ENCODE assay signal across 18 mouse cellular contexts in the genomic region with DNA sequence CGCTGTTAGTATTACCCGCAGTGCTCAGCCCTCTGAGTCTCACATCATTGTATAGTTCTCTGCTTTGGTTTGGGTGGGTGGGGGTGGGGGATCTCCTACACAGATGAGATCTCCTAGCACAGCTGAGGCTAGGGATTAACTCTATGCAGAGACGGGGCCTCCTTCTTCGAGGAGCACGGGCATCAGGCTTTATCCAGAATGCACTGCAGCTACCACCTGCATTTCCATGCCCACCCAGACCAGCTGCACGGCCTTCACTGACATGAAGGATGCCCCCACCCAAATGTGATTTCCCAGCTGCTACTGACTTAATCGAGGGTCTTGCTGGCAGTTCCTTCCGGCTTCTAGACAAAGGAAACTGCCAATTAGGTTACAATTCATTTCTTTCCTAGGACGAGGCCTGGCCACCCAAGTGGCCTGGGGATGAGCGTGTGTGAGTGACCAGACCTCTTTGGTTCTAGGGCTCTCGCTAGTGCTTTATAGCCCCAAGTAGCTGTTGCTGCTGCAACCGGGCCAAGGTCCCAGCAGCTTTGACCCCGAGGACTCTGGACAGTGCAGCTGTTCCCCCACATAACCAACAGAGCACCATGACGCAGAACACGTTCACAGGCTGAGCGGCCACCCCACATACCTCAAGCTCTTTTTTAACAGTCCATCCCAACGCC. TPM values are rescaled to one million over a fixed set of nuclear protein-coding genes. Genes with fewer than 3 reads are reported as not detected.
DNase-seq lines count a peak whose midpoint lies in the region; ATAC-seq lines count a peak whose summit lies in the region.
"Had no signal": no experiment of that assay in that cellular context is flagged by ENCODE, and none has a peak within 500 bp of the region (broad histone marks: within the 10 kb centered on the region; RNA-seq: fewer than 3 reads in every experiment).

No protein-coding gene starts in this region.

- no peak overlapping the region for H3K27ac ChIP-seq in embryonic facial prominence, embryonic 14.5 days (replicated peaks; ENCODE audit: low read depth, low read length)
- no peak overlapping the region for H3K27ac ChIP-seq in embryonic facial prominence, embryonic 10.5 days (replicated peaks)
- peak overlapping the region; percentile 75 for H3K27ac ChIP-seq in midbrain, embryonic 10.5 days (replicated peaks)
- no peak overlapping the region for H3K27ac ChIP-seq in midbrain, embryonic 16.5 days (ENCODE audit: low read length)
- no peak overlapping the region for H3K27ac ChIP-seq in forebrain, embryonic 16.5 days (ENCODE audit: low read length)
- H3K27ac ChIP-seq in neural tube, embryonic 14.5 days (ENCODE audit: low read depth, low read length): no peak overlapping the region
- H3K27ac ChIP-seq: macrophage; stomach, embryonic 15.5 days had no signal

- intact Hi-C loops in left cerebral cortex, postnatal 14 days (cut with DNase I): no loop called here

- peak; percentile 62; the same call in 1 of the 2 replicates for ATAC-seq in embryonic facial prominence, embryonic 14.5 days (ENCODE audit: low read depth)
- ATAC-seq in midbrain, embryonic 16.5 days: no peak
- ATAC-seq in forebrain, embryonic 16.5 days: peak; percentile 54
- peak; percentile 54; the same call in 1 of the 2 replicates for ATAC-seq in neural tube, embryonic 14.5 days (ENCODE audit: low read depth)
- no peak for ATAC-seq in megakaryocyte-erythroid progenitor cell, adult 5-6 weeks (replicated peaks; ENCODE audit: low FRiP score, low TSS enrichment, poor library complexity, severe bottlenecking)
- ATAC-seq: inflammation-experienced regulatory T-cells, adult 6 months had no signal

- WGBS in embryonic facial prominence, embryonic 14.5 days: 73% methylated on average over 17 of the region's 17 CpGs
- 69% methylated on average over 17 of the region's 17 CpGs for WGBS in embryonic facial prominence, embryonic 10.5 days
- WGBS in midbrain, embryonic 10.5 days: 69% methylated on average over 17 of the region's 17 CpGs
- 47% methylated on average over 17 of the region's 17 CpGs for WGBS in midbrain, embryonic 16.5 days
- 49% methylated on average over 17 of the region's 17 CpGs for WGBS in forebrain, embryonic 16.5 days
- WGBS in neural tube, embryonic 14.5 days: 23% methylated on average over 17 of the region's 17 CpGs

- H3K9ac ChIP-seq in embryonic facial prominence, embryonic 14.5 days (ENCODE audit: low read depth, low read length): no peak overlapping the region
- H3K9ac ChIP-seq in midbrain, embryonic 16.5 days (ENCODE audit: low read depth, low read length): no peak overlapping the region
- H3K9ac ChIP-seq in forebrain, embryonic 16.5 days (replicated peaks; ENCODE audit: low read depth, low read length): no peak overlapping the region
- 0 out of 2 replicates have a peak overlapping the region, but pooled peaks have one; percentile 16 for H3K9ac ChIP-seq in neural tube, embryonic 14.5 days (replicated peaks; ENCODE audit: low read depth, low read length)
- H3K9ac ChIP-seq: lung, embryonic 14.5 days; stomach, embryonic 15.5 days had no signal

- no peaks in the 10 kb centered on the region for H3K36me3 ChIP-seq in embryonic facial prominence, embryonic 14.5 days (ENCODE audit: control insufficient read depth, insufficient read depth, low read length)
- no peaks in the 10 kb centered on the region for H3K36me3 ChIP-seq in embryonic facial prominence, embryonic 10.5 days (replicated peaks)
- no peaks in the 10 kb centered on the region for H3K36me3 ChIP-seq in midbrain, embryonic 10.5 days
- H3K36me3 ChIP-seq in midbrain, embryonic 16.5 days (ENCODE audit: control insufficient read depth, insufficient read depth, low read length): no peaks in the 10 kb centered on the region
- no peaks in the 10 kb centered on the region for H3K36me3 ChIP-seq in forebrain, embryonic 16.5 days (ENCODE audit: control insufficient read depth, insufficient read depth)
- H3K36me3 ChIP-seq in neural tube, embryonic 14.5 days (ENCODE audit: control insufficient read depth, insufficient read depth, low read length): no peaks in the 10 kb centered on the region
- H3K36me3 ChIP-seq: stomach, embryonic 15.5 days had no signal

- no peaks in the 10 kb centered on the region for H3K27me3 ChIP-seq in embryonic facial prominence, embryonic 14.5 days (replicated peaks; ENCODE audit: control insufficient read depth, insufficient read depth, low read length)
- H3K27me3 ChIP-seq in embryonic facial prominence, embryonic 10.5 days (replicated peaks; ENCODE audit: low read depth, poor library complexity, severe bottlenecking): 0 out of 2 replicates have a peak, but pooled peaks cover 6% of the 10 kb centered on the region
- H3K27me3 ChIP-seq in midbrain, embryonic 10.5 days (ENCODE audit: low read depth, poor library complexity, severe bottlenecking): no peaks in the 10 kb centered on the region
- H3K27me3 ChIP-seq in midbrain, embryonic 16.5 days (ENCODE audit: control insufficient read depth, insufficient read depth, low read depth, low read length): no peaks in the 10 kb centered on the region
- H3K27me3 ChIP-seq in forebrain, embryonic 16.5 days (replicated peaks; ENCODE audit: control insufficient read depth, insufficient read depth, low read length): no peaks in the 10 kb centered on the region
- no peaks in the 10 kb centered on the region for H3K27me3 ChIP-seq in neural tube, embryonic 14.5 days (ENCODE audit: control insufficient read depth, insufficient read depth, low read length)
- H3K27me3 ChIP-seq: stomach, embryonic 15.5 days had no signal

- no peaks in the 10 kb centered on the region for H3K4me1 ChIP-seq in embryonic facial prominence, embryonic 14.5 days (ENCODE audit: control insufficient read depth, insufficient read depth, low read length)
- H3K4me1 ChIP-seq in embryonic facial prominence, embryonic 10.5 days: peaks cover 11% of the 10 kb centered on the region
- H3K4me1 ChIP-seq in midbrain, embryonic 10.5 days: peaks cover 13% of the 10 kb centered on the region
- no peaks in the 10 kb centered on the region for H3K4me1 ChIP-seq in midbrain, embryonic 16.5 days (ENCODE audit: control insufficient read depth, insufficient read depth, low read length)
- no peaks in the 10 kb centered on the region for H3K4me1 ChIP-seq in forebrain, embryonic 16.5 days (replicated peaks; ENCODE audit: control insufficient read depth, insufficient read depth, low read length)
- no peaks in the 10 kb centered on the region for H3K4me1 ChIP-seq in neural tube, embryonic 14.5 days (ENCODE audit: control insufficient read depth, insufficient read depth, low read length)
- H3K4me1 ChIP-seq: stomach, embryonic 15.5 days had no signal

- H3K4me3 ChIP-seq in embryonic facial prominence, embryonic 14.5 days (ENCODE audit: low read depth, low read length): no peak overlapping the region
- no peak overlapping the region for H3K4me3 ChIP-seq in embryonic facial prominence, embryonic 10.5 days
- no peak overlapping the region for H3K4me3 ChIP-seq in midbrain, embryonic 10.5 days
- H3K4me3 ChIP-seq in midbrain, embryonic 16.5 days (ENCODE audit: low read depth, low read length): no peak overlapping the region
- H3K4me3 ChIP-seq in forebrain, embryonic 16.5 days (replicated peaks; ENCODE audit: low read length): no peak overlapping the region
- H3K4me3 ChIP-seq in neural tube, embryonic 14.5 days (ENCODE audit: low read depth, low read length): no peak overlapping the region
- H3K4me3 ChIP-seq: myocyte; stomach, embryonic 15.5 days had no signal

- H3K9me3 ChIP-seq in embryonic facial prominence, embryonic 14.5 days (ENCODE audit: control insufficient read depth, low read length): no peaks in the 10 kb centered on the region
- no peaks in the 10 kb centered on the region for H3K9me3 ChIP-seq in embryonic facial prominence, embryonic 10.5 days
- H3K9me3 ChIP-seq in midbrain, embryonic 10.5 days (replicated peaks): no peaks in the 10 kb centered on the region
- H3K9me3 ChIP-seq in midbrain, embryonic 16.5 days (replicated peaks; ENCODE audit: control insufficient read depth, low read length, poor library complexity, severe bottlenecking): no peaks in the 10 kb centered on the region
- H3K9me3 ChIP-seq in forebrain, embryonic 16.5 days (ENCODE audit: control insufficient read depth, low read length): no peaks in the 10 kb centered on the region
- no peaks in the 10 kb centered on the region for H3K9me3 ChIP-seq in neural tube, embryonic 14.5 days (ENCODE audit: control insufficient read depth, low read length)
- H3K9me3 ChIP-seq: stomach, embryonic 15.5 days had no signal

- H3K4me2 ChIP-seq in embryonic facial prominence, embryonic 14.5 days (ENCODE audit: low read depth, low read length): no peak overlapping the region
- H3K4me2 ChIP-seq in midbrain, embryonic 16.5 days (ENCODE audit: low read length): no peak overlapping the region
- no peak overlapping the region for H3K4me2 ChIP-seq in forebrain, embryonic 16.5 days (ENCODE audit: low read length)
- H3K4me2 ChIP-seq in neural tube, embryonic 14.5 days (ENCODE audit: low read depth, low read length): no peak overlapping the region
- H3K4me2 ChIP-seq: lung, embryonic 14.5 days; stomach, embryonic 15.5 days had no signal

- no peak for DNase-seq in embryonic facial prominence, embryonic 14.5 days (ENCODE audit: low spot score)
- DNase-seq in embryonic facial prominence, embryonic 10.5 days (ENCODE audit: low spot score): no peak
- peak; percentile 27 for DNase-seq in midbrain, embryonic 10.5 days (ENCODE audit: low spot score)
- no peak for DNase-seq in left cerebral cortex, postnatal 14 days (ENCODE audit: low spot score in 2 of 2)
- DNase-seq: adrenal gland, adult 8-10 months; cerebellum, adult 8-10 months; heart, postnatal 10 days; lung, embryonic 14.5 days; thymus, postnatal 14 days had no signal

RNA-seq across cellular contexts. Expression of gene Ret, which starts 10.8 kb away (rescaled TPM):
- polyA plus RNA-seq in embryonic facial prominence, embryonic 14.5 days (2014; fragmentation: Nextera tagmentation; extraction: Ambion mirVana): 6.5 and 7.4 TPM in 2 replicates
- 1.2 and 3.1 TPM in 2 replicates for polyA plus RNA-seq in embryonic facial prominence, embryonic 10.5 days (2016; fragmentation: Nextera tagmentation; extraction: Ambion mirVana)
- polyA plus RNA-seq in midbrain, embryonic 10.5 days (2016; fragmentation: Nextera tagmentation; extraction: Ambion mirVana): 1.2 and 2.1 TPM in 2 replicates
- polyA plus RNA-seq in midbrain, embryonic 16.5 days (2015; fragmentation: Nextera tagmentation; extraction: Ambion mirVana): 6.1 and 7.8 TPM in 2 replicates
- 1.4 and 1.9 TPM in 2 replicates for polyA plus RNA-seq in forebrain, embryonic 16.5 days (2015; fragmentation: Nextera tagmentation; extraction: Ambion mirVana)
- 22.5 and 36.3 TPM in 2 replicates for polyA plus RNA-seq in neural tube, embryonic 14.5 days (2014; fragmentation: Nextera tagmentation; extraction: Ambion mirVana)
- 1 to 10 TPM; 6.3 TPM for total RNA-seq in left cerebral cortex, postnatal 14 days (2021)
- not detected in 2 replicates for total RNA-seq in megakaryocyte-erythroid progenitor cell, adult 5-6 weeks (2014; fragmentation: Nextera tagmentation)
- total RNA-seq in megakaryocyte-erythroid progenitor cell, adult 5-6 weeks (2017): not detected in 2 replicates
- total RNA-seq: liver, adult 2 months had no signal
- polyA plus RNA-seq: macrophage had no signal

RNA-seq across cellular contexts. Expression of gene Csgalnact2, which starts 47.8 kb away (rescaled TPM):
- 21.2 and 22.6 TPM in 2 replicates for polyA plus RNA-seq in embryonic facial prominence, embryonic 14.5 days (2014; fragmentation: Nextera tagmentation; extraction: Ambion mirVana)
- polyA plus RNA-seq in embryonic facial prominence, embryonic 10.5 days (2016; fragmentation: Nextera tagmentation; extraction: Ambion mirVana): 6.6 TPM in 2 replicates
- 6.3 and 6.5 TPM in 2 replicates for polyA plus RNA-seq in midbrain, embryonic 10.5 days (2016; fragmentation: Nextera tagmentation; extraction: Ambion mirVana)
- 10.4 and 11.8 TPM in 2 replicates for polyA plus RNA-seq in midbrain, embryonic 16.5 days (2015; fragmentation: Nextera tagmentation; extraction: Ambion mirVana)
- 11.2 and 12.5 TPM in 2 replicates for polyA plus RNA-seq in forebrain, embryonic 16.5 days (2015; fragmentation: Nextera tagmentation; extraction: Ambion mirVana)
- polyA plus RNA-seq in neural tube, embryonic 14.5 days (2014; fragmentation: Nextera tagmentation; extraction: Ambion mirVana): 12.6 and 13.2 TPM in 2 replicates
- 10 to 100 TPM; 11.5 to 12.8 TPM for total RNA-seq in left cerebral cortex, postnatal 14 days (2021)
- 34.2 and 37.1 TPM in 2 replicates for total RNA-seq in megakaryocyte-erythroid progenitor cell, adult 5-6 weeks (2014; fragmentation: Nextera tagmentation)
- 71.7 and 117 TPM in 2 replicates for total RNA-seq in megakaryocyte-erythroid progenitor cell, adult 5-6 weeks (2017)

Comparison
In these comparisons a context has a peak if more than half of its experiments do, and no peak if none do; other contexts are left out.
1. ATAC-seq: peak in embryonic facial prominence, embryonic 14.5 days (single experiment), forebrain, embryonic 16.5 days (single experiment) and neural tube, embryonic 14.5 days (single experiment); none in midbrain, embryonic 16.5 days (single experiment) and megakaryocyte-erythroid progenitor cell, adult 5-6 weeks (single experiment).